Mouse (Mus musculus) embryo, embryonic 11.5 days (tissue): ENCODE data around the gene Txk.

Experiments used
- DNase-seq: peaks from one replicate; pipeline ENCODE4 v3.0.0-alpha.2; 2012; ENCODE audit warnings: low read depth, low spot score

The Txk gene

GRCm38 (mm10) chr5:72752585-72752984 lies at the start of gene Txk:
Txk (minus strand) TSS chr5:72752777.
- no peak for DNase-seq

GRCm38 (mm10) chr5:72798563-72798962 lies 46.0 kb upstream of the Txk start:
- DNase-seq = no peak

GRCm38 (mm10) chr5:72796186-72796613 lies 43.6 kb upstream of the Txk start:
- no peak for DNase-seq

- no peak for DNase-seq
These were observed 40.8 kb upstream of the Txk start for GRCm38 (mm10) chr5:72793309-72793850.

- no peak for DNase-seq
These were observed 39.2 kb upstream of the Txk start for GRCm38 (mm10) chr5:72791789-72792188.

GRCm38 (mm10) chr5:72791386-72791785 lies 38.8 kb upstream of the Txk start:
- no peak for DNase-seq

- no peak for DNase-seq
These were observed 32.9 kb upstream of the Txk start for GRCm38 (mm10) chr5:72785451-72785850.

- DNase-seq = no peak
These were observed 32.1 kb upstream of the Txk start for GRCm38 (mm10) chr5:72784719-72785118.

- DNase-seq = no peak
These were observed 31.4 kb upstream of the Txk start for GRCm38 (mm10) chr5:72783957-72784356.

- DNase-seq = no peak
These were observed 30.5 kb upstream of the Txk start for GRCm38 (mm10) chr5:72783123-72783522.

- no peak for DNase-seq
These were observed 29.2 kb upstream of the Txk start for GRCm38 (mm10) chr5:72781776-72782175.

GRCm38 (mm10) chr5:72776595-72776994 lies 24.0 kb upstream of the Txk start:
- no peak for DNase-seq

- no peak for DNase-seq
These were observed 23.6 kb upstream of the Txk start for GRCm38 (mm10) chr5:72776127-72776526.

GRCm38 (mm10) chr5:72769841-72770240 lies 17.3 kb upstream of the Txk start:
- DNase-seq = no peak

GRCm38 (mm10) chr5:72763546-72763945 lies 11.0 kb upstream of the Txk start:
- no peak for DNase-seq

- no peak for DNase-seq
These were observed 10.4 kb upstream of the Txk start for GRCm38 (mm10) chr5:72763025-72763424.

GRCm38 (mm10) chr5:72761758-72762157 lies 9.2 kb upstream of the Txk start:
- DNase-seq = no peak

- no peak for DNase-seq
These were observed 8.7 kb upstream of the Txk start for GRCm38 (mm10) chr5:72761237-72761636.

- DNase-seq = no peak
These were observed 6.6 kb upstream of the Txk start for GRCm38 (mm10) chr5:72758925-72759924.

- no peak for DNase-seq
These were observed 4.7 kb upstream of the Txk start for GRCm38 (mm10) chr5:72757155-72757773.

- DNase-seq = no peak
These were observed 3.4 kb upstream of the Txk start for GRCm38 (mm10) chr5:72755941-72756340.

- no peak for DNase-seq
These were observed 2.5 kb upstream of the Txk start for GRCm38 (mm10) chr5:72755035-72755434.
